Mouse (Mus musculus) C2C12 (cell line): Measurements from ENCODE around the gene Cdc40. TPM values are rescaled to one million over a fixed set of nuclear protein-coding genes. Genes with fewer than 3 reads are reported as not detected.
"Not testable (repeated sequence)": the region's sequence is repeated elsewhere in the genome, so short reads cannot be mapped to it uniquely, and the experiment has no call there.

ENCODE experiments used
- H3K27me3 ChIP-seq: one replicate; pipeline ENCODE4 v1.6.1; 2011; ENCODE audit not compliant: control insufficient read depth, insufficient read depth, insufficient read length
- H3K36me3 ChIP-seq: one replicate; pipeline ENCODE4 v1.6.1; 2011; ENCODE audit not compliant: control insufficient read depth, insufficient read depth
- H3K4me3 ChIP-seq: one replicate; pipeline ENCODE4 v1.5.1; 2011; ENCODE audit warnings: mild to moderate bottlenecking, control low read depth; ENCODE audit not compliant: poor library complexity, insufficient read depth, severe bottlenecking
- H3K79me2 ChIP-seq: one replicate; pipeline ENCODE4 v1.6.1; 2011; ENCODE audit not compliant: control insufficient read depth, insufficient read depth
- H3K79me3 ChIP-seq: one replicate; pipeline ENCODE4 v1.6.1; 2011; ENCODE audit warnings: low read depth, control low read depth
- H3ac ChIP-seq: one replicate; pipeline ENCODE3; 2011; ENCODE audit warnings: low read depth; ENCODE audit not compliant: control insufficient read depth, insufficient read length
- CEBPB ChIP-seq: IDR thresholded peaks from one replicate; pipeline ENCODE4 v1.6.1; 2011; ENCODE audit warnings: low read depth, mild to moderate bottlenecking, control low read depth, moderate library complexity
- CTCF ChIP-seq: IDR thresholded peaks from one replicate; pipeline ENCODE4 v1.5.1; 2011; ENCODE audit not compliant: control insufficient read depth, insufficient read depth, insufficient read length
- FOSL1 ChIP-seq: IDR thresholded peaks from one replicate; pipeline ENCODE4 v1.8.0; 2011; ENCODE audit warnings: mild to moderate bottlenecking, low read length; ENCODE audit not compliant: poor library complexity, insufficient read depth, severe bottlenecking
- MAX ChIP-seq: IDR thresholded peaks from one replicate; pipeline ENCODE4 v1.6.1; 2011; ENCODE audit warnings: mild to moderate bottlenecking, control low read depth
- MYOD1 ChIP-seq: IDR thresholded peaks from one replicate; pipeline ENCODE4 v1.6.1; 2011; ENCODE audit warnings: low read depth; ENCODE audit not compliant: control insufficient read depth, insufficient read length
- MYOG ChIP-seq: IDR thresholded peaks from one replicate; pipeline ENCODE4 v1.6.1; 2011; ENCODE audit not compliant: control insufficient read depth, insufficient read length; ENCODE audit errors: extremely low read depth
- USF1 ChIP-seq: IDR thresholded peaks from one replicate; pipeline ENCODE4 v1.6.1; 2011; ENCODE audit warnings: low read depth, mild to moderate bottlenecking, control low read depth, moderate library complexity
- polyA plus RNA-seq: library from polyadenylated mRNA; unstranded; fragments of >200 nt; fragmentation: generic; extraction: Trizol; gene quantifications from one replicate; pipeline ENCODE4 v1.2.1, GENCODE M21; 2012; ENCODE audit warnings: missing spikeins

The Cdc40 gene
- polyA plus RNA-seq, 1 experiment, result 9.5 TPM

- no peaks in the 10 kb centered on the region for H3K27me3 ChIP-seq
- H3K79me3 ChIP-seq, result no peaks in the 10 kb centered on the region
- H3K79me2 ChIP-seq, result no peaks in the 10 kb centered on the region
- H3K4me3 ChIP-seq, result no peak overlapping the region
- H3ac ChIP-seq, result no peak overlapping the region
- TF ChIP-seq MYOG (no peak), CEBPB (no peak), MAX (no peak), FOSL1 (no peak), USF1 (no peak), CTCF (no peak), MYOD1 (no peak)
- no peaks in the 10 kb centered on the region for H3K36me3 ChIP-seq
Observed at GRCm38 (mm10) chr10:40816471-40816870, 66.6 kb downstream of the Cdc40 start.

GRCm38 (mm10) chr10:40813627-40814026 lies 69.5 kb downstream of the Cdc40 start:
- Histone ChIP-seq H3K36me3 (no peaks in the 10 kb centered on the region), H3K27me3 (no peaks in the 10 kb centered on the region), H3K4me3 (no peak overlapping the region), H3ac (no peak overlapping the region), H3K79me3 (no peaks in the 10 kb centered on the region), H3K79me2 (no peaks in the 10 kb centered on the region)
- TF ChIP-seq MYOG, result no peak
- TF ChIP-seq USF1, result no peak
- no peak for TF ChIP-seq MAX
- no peak for TF ChIP-seq FOSL1
- TF ChIP-seq CEBPB, result no peak
- TF ChIP-seq MYOD1, result no peak
- TF ChIP-seq CTCF, result no peak

GRCm38 (mm10) chr10:40809411-40809910 lies 73.7 kb downstream of the Cdc40 start:
- H3K27me3 ChIP-seq, H3K36me3 ChIP-seq, H3K79me3 ChIP-seq, H3K79me2 ChIP-seq, H3K4me3 ChIP-seq, H3ac ChIP-seq: not testable (repeated sequence)

GRCm38 (mm10) chr10:40806221-40806620 lies 76.9 kb downstream of the Cdc40 start:
- Histone ChIP-seq H3K27me3 (no peaks in the 10 kb centered on the region), H3K36me3 (no peaks in the 10 kb centered on the region), H3ac (no peak overlapping the region), H3K79me2 (no peaks in the 10 kb centered on the region), H3K79me3 (no peaks in the 10 kb centered on the region), H3K4me3 (no peak overlapping the region)
- TF ChIP-seq CTCF (no peak), MYOD1 (no peak)

GRCm38 (mm10) chr10:40805221-40805620 lies 77.9 kb downstream of the Cdc40 start:
- H3K36me3 ChIP-seq, result no peaks in the 10 kb centered on the region
- TF ChIP-seq MYOD1 (no peak), USF1 (no peak), CTCF (no peak), FOSL1 (no peak), CEBPB (no peak), MYOG (no peak), MAX (no peak)
- no peak overlapping the region for H3K4me3 ChIP-seq
- no peak overlapping the region for H3ac ChIP-seq
- H3K27me3 ChIP-seq, result no peaks in the 10 kb centered on the region
- no peaks in the 10 kb centered on the region for H3K79me2 ChIP-seq
- H3K79me3 ChIP-seq, result no peaks in the 10 kb centered on the region

GRCm38 (mm10) chr10:40792115-40792514 lies 91.0 kb downstream of the Cdc40 start:
- Histone ChIP-seq H3K4me3 (no peak overlapping the region), H3K36me3 (no peaks in the 10 kb centered on the region), H3K79me3 (no peaks in the 10 kb centered on the region), H3ac (no peak overlapping the region), H3K79me2 (no peaks in the 10 kb centered on the region), H3K27me3 (no peaks in the 10 kb centered on the region)
- TF ChIP-seq MYOD1 (no peak), MYOG (no peak), USF1 (no peak), CTCF (no peak), CEBPB (no peak), MAX (no peak), FOSL1 (no peak)
